Mouse (Mus musculus): ENCODE results near the gene Spata13. TPM values are rescaled to one million over a fixed set of nuclear protein-coding genes. Genes with fewer than 3 reads are reported as not detected.
A peak's percentile ranks its signal among the peaks of the same experiment; 100 is the strongest.

Spata13 gene
- polyA plus RNA-seq, 1 experiment from 2014 or later = 17.1 TPM

DNA sequence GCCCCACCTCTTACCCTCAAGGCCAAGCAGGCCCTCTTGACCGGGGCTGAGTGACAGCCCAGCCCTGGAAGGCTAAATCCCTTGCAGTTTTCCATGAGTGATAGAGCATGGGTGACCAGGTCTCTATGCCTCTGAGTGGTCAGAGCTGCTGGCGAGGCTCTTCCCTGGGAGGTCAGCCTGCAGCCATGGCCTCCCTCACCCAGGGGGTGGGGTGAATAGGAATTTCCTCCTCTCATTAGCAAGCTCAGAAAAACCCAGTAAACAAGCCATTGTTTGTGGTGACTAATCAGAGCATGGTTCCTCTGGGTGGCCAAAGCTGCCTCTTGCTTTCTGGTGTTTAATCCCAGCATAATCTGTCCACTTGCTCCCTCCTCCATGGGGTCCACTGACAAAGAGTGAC lies 131.2 kb downstream of the Spata13 start:
- no peak for ATAC-seq
- Histone ChIP-seq H3K4me3 (ENCODE audit: low read length) (no peak overlapping the region), H3K4me1 (ENCODE audit: control insufficient read depth, insufficient read depth, low read depth, low read length) (no peaks in the 10 kb centered on the region), H3K36me3 (ENCODE audit: control insufficient read depth, insufficient read depth, low read length) (no peaks in the 10 kb centered on the region), H3K4me2 (ENCODE audit: low read length) (no peak overlapping the region), H3K9me3 (ENCODE audit: control insufficient read depth, low read length) (no peaks in the 10 kb centered on the region), H3K27me3 (replicated peaks; ENCODE audit: control insufficient read depth, insufficient read depth, low read length) (no peaks in the 10 kb centered on the region), H3K9ac (ENCODE audit: low read depth, low read length) (no peak overlapping the region), H3K27ac (ENCODE audit: low read depth, low read length) (no peak overlapping the region)
- WGBS = 56% methylated on average over 2 of the region's 2 CpGs

DNA sequence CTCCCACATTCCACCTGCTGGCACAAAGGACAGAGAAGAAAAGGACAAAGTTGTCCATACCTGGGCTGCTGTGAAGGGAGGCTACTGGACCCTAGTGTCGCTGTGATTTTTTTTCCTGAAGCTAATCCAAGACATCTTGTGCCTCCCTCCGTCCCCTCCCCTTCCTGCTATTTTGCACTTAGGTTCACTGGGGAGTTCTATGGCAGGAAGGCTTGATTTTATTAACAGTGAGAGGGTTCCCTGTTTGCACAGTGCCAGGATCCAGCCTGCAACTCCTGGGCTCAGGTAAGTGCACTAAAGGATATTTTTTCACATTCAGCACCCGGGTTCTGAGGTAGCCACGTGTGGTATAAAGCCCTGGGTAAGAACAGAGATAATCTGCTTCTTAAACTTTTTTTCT lies 134.1 kb downstream of the Spata13 start, which contains the start of gene C1qtnf9:
C1qtnf9 (plus strand) TSS at position 251 of the 400 bp plus-strand sequence.
- no peak within 1 kb of the TSS for H3K9ac ChIP-seq (ENCODE audit: low read depth, low read length)
- no peak within 1 kb of the TSS for H3K4me3 ChIP-seq (ENCODE audit: low read length)
- no peaks in the 10 kb centered on the region for H3K36me3 ChIP-seq (ENCODE audit: control insufficient read depth, insufficient read depth, low read length)
- H3K27ac ChIP-seq (ENCODE audit: low read depth, low read length) = no peak within 1 kb of the TSS
- WGBS = 80% methylated on average over 4 of the region's 4 CpGs
- H3K27me3 ChIP-seq (replicated peaks; ENCODE audit: control insufficient read depth, insufficient read depth, low read length) = no peaks in the 10 kb centered on the region
- no peak within 1 kb of the TSS for H3K4me2 ChIP-seq (ENCODE audit: low read length)
- no peaks in the 10 kb centered on the region for H3K9me3 ChIP-seq (ENCODE audit: control insufficient read depth, low read length)
- ATAC-seq = no peak
- H3K4me1 ChIP-seq (ENCODE audit: control insufficient read depth, insufficient read depth, low read depth, low read length) = no peaks in the 10 kb centered on the region

DNA sequence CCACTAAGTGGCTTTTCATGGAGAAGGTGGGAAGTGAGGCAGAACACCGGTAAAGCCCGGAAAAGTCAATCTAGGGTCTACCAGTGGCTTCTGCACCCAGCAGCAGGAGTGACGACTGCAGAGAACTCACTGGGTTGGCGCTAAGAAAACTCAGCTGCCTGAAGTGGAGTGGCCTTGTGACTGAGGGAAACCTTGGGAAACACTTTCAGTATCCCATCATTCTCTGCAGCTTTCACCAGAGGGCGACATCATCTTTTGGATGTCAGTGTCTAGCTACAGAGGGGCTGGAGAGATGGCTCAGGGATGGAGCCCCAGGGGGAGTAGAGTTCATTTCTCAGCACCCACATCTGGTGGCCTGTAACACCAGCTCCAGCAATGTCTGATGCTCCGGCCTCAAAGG lies 135.5 kb downstream of the Spata13 start:
- no peaks in the 10 kb centered on the region for H3K4me1 ChIP-seq (ENCODE audit: control insufficient read depth, insufficient read depth, low read depth, low read length)
- no peak overlapping the region for H3K4me3 ChIP-seq (ENCODE audit: low read length)
- H3K36me3 ChIP-seq (ENCODE audit: control insufficient read depth, insufficient read depth, low read length) = no peaks in the 10 kb centered on the region
- no peak overlapping the region for H3K9ac ChIP-seq (ENCODE audit: low read depth, low read length)
- H3K27me3 ChIP-seq (replicated peaks; ENCODE audit: control insufficient read depth, insufficient read depth, low read length) = no peaks in the 10 kb centered on the region
- H3K4me2 ChIP-seq (ENCODE audit: low read length) = no peak overlapping the region
- no peaks in the 10 kb centered on the region for H3K9me3 ChIP-seq (ENCODE audit: control insufficient read depth, low read length)
- ATAC-seq = no peak; the same call in 1 of the 2 replicates
- H3K27ac ChIP-seq (ENCODE audit: low read depth, low read length) = no peak overlapping the region
- WGBS = 39% methylated on average over 6 of the region's 6 CpGs

DNA sequence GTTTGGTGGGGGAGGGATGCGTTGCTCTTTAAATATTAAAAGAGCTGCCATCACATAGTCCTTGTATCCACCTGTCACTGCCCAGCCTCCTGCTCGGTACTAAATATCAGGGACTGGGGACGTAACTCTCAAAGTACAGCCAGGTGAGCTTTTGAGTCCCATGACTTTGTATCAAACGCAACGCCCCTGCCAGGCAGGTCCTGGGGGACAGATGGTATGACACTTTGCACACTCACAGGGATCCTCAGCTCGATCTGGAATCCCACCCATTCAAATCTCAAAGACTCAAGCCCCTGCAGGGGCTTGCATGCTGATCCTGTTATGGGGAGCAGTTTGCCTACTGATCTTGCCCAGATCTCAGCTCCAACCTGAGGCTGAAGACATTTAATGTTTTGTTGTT lies 136.8 kb downstream of the Spata13 start:
- H3K4me1 ChIP-seq (ENCODE audit: control insufficient read depth, insufficient read depth, low read depth, low read length) = no peaks in the 10 kb centered on the region
- no peaks in the 10 kb centered on the region for H3K27me3 ChIP-seq (replicated peaks; ENCODE audit: control insufficient read depth, insufficient read depth, low read length)
- H3K27ac ChIP-seq (ENCODE audit: low read depth, low read length) = no peak overlapping the region
- no peaks in the 10 kb centered on the region for H3K9me3 ChIP-seq (ENCODE audit: control insufficient read depth, low read length)
- 82% methylated on average over 6 of the region's 6 CpGs for WGBS
- H3K4me2 ChIP-seq (ENCODE audit: low read length) = peak overlapping the region; percentile 56
- no peak overlapping the region; the same call in 1 of the 2 replicates for H3K9ac ChIP-seq (ENCODE audit: low read depth, low read length)
- no peaks in the 10 kb centered on the region for H3K36me3 ChIP-seq (ENCODE audit: control insufficient read depth, insufficient read depth, low read length)
- H3K4me3 ChIP-seq (ENCODE audit: low read length) = no peak overlapping the region
- ATAC-seq = peak; percentile 12; the same call in 1 of the 2 replicates

GRCm38 (mm10) chr14:60771057-60771456 lies 137.3 kb downstream of the Spata13 start:
- Histone ChIP-seq H3K9me3 (ENCODE audit: control insufficient read depth, low read length) (no peaks in the 10 kb centered on the region), H3K4me2 (ENCODE audit: low read length) (peak overlapping the region; percentile 56), H3K27ac (ENCODE audit: low read depth, low read length) (no peak overlapping the region), H3K9ac (ENCODE audit: low read depth, low read length) (peak overlapping the region; percentile 49), H3K27me3 (replicated peaks; ENCODE audit: control insufficient read depth, insufficient read depth, low read length) (no peaks in the 10 kb centered on the region), H3K4me3 (ENCODE audit: low read length) (peak overlapping the region; percentile 35), H3K36me3 (ENCODE audit: control insufficient read depth, insufficient read depth, low read length) (no peaks in the 10 kb centered on the region), H3K4me1 (ENCODE audit: control insufficient read depth, insufficient read depth, low read depth, low read length) (no peaks in the 10 kb centered on the region)
- peak; percentile 79 for ATAC-seq
- WGBS = 3% methylated on average over 8 of the region's 8 CpGs

- Histone ChIP-seq H3K4me2 (ENCODE audit: low read length) (no peak overlapping the region), H3K9me3 (ENCODE audit: control insufficient read depth, low read length) (no peaks in the 10 kb centered on the region), H3K9ac (ENCODE audit: low read depth, low read length) (no peak overlapping the region), H3K4me3 (ENCODE audit: low read length) (no peak overlapping the region), H3K4me1 (ENCODE audit: control insufficient read depth, insufficient read depth, low read depth, low read length) (no peaks in the 10 kb centered on the region), H3K36me3 (ENCODE audit: control insufficient read depth, insufficient read depth, low read length) (no peaks in the 10 kb centered on the region), H3K27me3 (replicated peaks; ENCODE audit: control insufficient read depth, insufficient read depth, low read length) (no peaks in the 10 kb centered on the region), H3K27ac (ENCODE audit: low read depth, low read length) (no peak overlapping the region)
- WGBS = 82% methylated on average over 2 of the region's 2 CpGs
- ATAC-seq = no peak
These were observed 139.7 kb downstream of the Spata13 start for GRCm38 (mm10) chr14:60773476-60773875.

DNA sequence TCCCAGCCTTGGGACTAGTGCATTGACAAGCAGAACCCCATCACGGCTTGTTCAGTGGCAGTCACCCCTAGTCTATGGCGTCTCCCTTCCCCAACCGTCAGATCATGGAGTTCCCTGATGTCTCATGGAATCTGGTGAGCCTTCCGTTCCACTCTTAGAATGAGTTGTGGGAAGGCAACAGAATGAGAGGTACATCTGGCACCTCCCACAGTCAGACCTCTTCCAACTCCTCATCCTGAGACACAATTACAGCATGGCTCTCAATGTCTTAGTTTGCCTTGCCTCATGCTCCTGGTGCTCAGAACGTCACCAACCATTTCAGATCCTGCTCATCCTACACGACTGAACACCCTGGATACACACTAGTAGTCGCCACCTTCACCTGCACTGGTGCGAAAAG lies 142.7 kb downstream of the Spata13 start:
- H3K27ac ChIP-seq (ENCODE audit: low read depth, low read length) = no peak overlapping the region
- H3K9me3 ChIP-seq (ENCODE audit: control insufficient read depth, low read length) = no peaks in the 10 kb centered on the region
- H3K4me1 ChIP-seq (ENCODE audit: control insufficient read depth, insufficient read depth, low read depth, low read length) = no peaks in the 10 kb centered on the region
- 90% methylated on average over 8 of the region's 8 CpGs for WGBS
- ATAC-seq = no peak
- no peak overlapping the region for H3K4me3 ChIP-seq (ENCODE audit: low read length)
- H3K36me3 ChIP-seq (ENCODE audit: control insufficient read depth, insufficient read depth, low read length) = no peaks in the 10 kb centered on the region
- no peak overlapping the region for H3K9ac ChIP-seq (ENCODE audit: low read depth, low read length)
- H3K27me3 ChIP-seq (replicated peaks; ENCODE audit: control insufficient read depth, insufficient read depth, low read length) = no peaks in the 10 kb centered on the region
- no peak overlapping the region for H3K4me2 ChIP-seq (ENCODE audit: low read length)

- H3K27me3 ChIP-seq (replicated peaks; ENCODE audit: control insufficient read depth, insufficient read depth, low read length) = no peaks in the 10 kb centered on the region
- no peaks in the 10 kb centered on the region for H3K36me3 ChIP-seq (ENCODE audit: control insufficient read depth, insufficient read depth, low read length)
- WGBS = 88% methylated on average over 5 of the region's 5 CpGs
- H3K4me1 ChIP-seq (ENCODE audit: control insufficient read depth, insufficient read depth, low read depth, low read length) = no peaks in the 10 kb centered on the region
- H3K9me3 ChIP-seq (ENCODE audit: control insufficient read depth, low read length) = no peaks in the 10 kb centered on the region
- no peak for ATAC-seq
- no peak overlapping the region for H3K9ac ChIP-seq (ENCODE audit: low read depth, low read length)
- H3K4me2 ChIP-seq (ENCODE audit: low read length) = no peak overlapping the region
- H3K27ac ChIP-seq (ENCODE audit: low read depth, low read length) = no peak overlapping the region
- H3K4me3 ChIP-seq (ENCODE audit: low read length) = no peak overlapping the region
These were observed 143.7 kb downstream of the Spata13 start for GRCm38 (mm10) chr14:60777485-60777919.

GRCm38 (mm10) chr14:60779198-60779597 lies 145.4 kb downstream of the Spata13 start:
- no peaks in the 10 kb centered on the region for H3K4me1 ChIP-seq (ENCODE audit: control insufficient read depth, insufficient read depth, low read depth, low read length)
- H3K27ac ChIP-seq (ENCODE audit: low read depth, low read length) = no peak overlapping the region
- no peaks in the 10 kb centered on the region for H3K27me3 ChIP-seq (replicated peaks; ENCODE audit: control insufficient read depth, insufficient read depth, low read length)
- H3K4me2 ChIP-seq (ENCODE audit: low read length) = no peak overlapping the region
- no peak overlapping the region for H3K4me3 ChIP-seq (ENCODE audit: low read length)
- no peaks in the 10 kb centered on the region for H3K36me3 ChIP-seq (ENCODE audit: control insufficient read depth, insufficient read depth, low read length)
- ATAC-seq = no peak
- H3K9ac ChIP-seq (ENCODE audit: low read depth, low read length) = no peak overlapping the region
- 95% methylated on average over 7 of the region's 7 CpGs for WGBS
- no peaks in the 10 kb centered on the region for H3K9me3 ChIP-seq (ENCODE audit: control insufficient read depth, low read length)

Data from hindbrain, embryonic 16.5 days (tissue).